ENCODE assay signal across 8 mouse cellular contexts in genomic region chr17:8310838-8311614, GRCm38 (mm10). TPM values are rescaled to one million over a fixed set of nuclear protein-coding genes. Genes with fewer than 3 reads are reported as not detected.
DNase-seq lines count a peak whose midpoint lies in the region; ATAC-seq and TF ChIP-seq lines count a peak whose summit lies in the region.

Gene Sft2d1 (plus strand): TSS chr17:8311102.

- H3K27ac ChIP-seq in cortical plate, adult 2 months (ENCODE audit: insufficient read depth, low read length): peak within 1 kb of the TSS; percentile 61

- DNase-seq in gastrocnemius, postnatal 10 days: peak; percentile 97
- peak; percentile 98 for DNase-seq in induced T-regulatory cell, adult 2 months (ENCODE audit: low read depth)
- DNase-seq in left cerebral cortex, adult 9 months (ENCODE audit: low spot score in 2 of 2): peak; percentile 89 to 98
- peak; percentile 97 for DNase-seq in right cerebral cortex, postnatal 14 days
- peak; percentile 94 to 96 for DNase-seq in urinary bladder, postnatal 36 days (ENCODE audit: low spot score in 2 of 2)

- TF ChIP-seq CTCF in cortical plate, adult 2 months (IDR thresholded peaks at IDR 0.05; ENCODE audit: extremely low read depth, insufficient read depth, low read length): no peak

- ATAC-seq in activated CD4-positive, CD25-positive, alpha-beta regulatory T cell, adult 4 months: peak; percentile 87
- ATAC-seq in megakaryocyte progenitor cell, adult 5-6 weeks (replicated peaks; ENCODE audit: poor library complexity): peak; percentile 94

- peak; percentile 96 for TF ChIP-seq POLR2A in cortical plate, adult 2 months (IDR thresholded peaks at IDR 0.05; ENCODE audit: extremely low read depth, insufficient read depth, low read length)

- H3K4me1 ChIP-seq in cortical plate, adult 2 months (ENCODE audit: control insufficient read depth, insufficient read depth, low read length): peaks cover 10% of the 10 kb centered on the region

- peak within 1 kb of the TSS; percentile 57 for H3K4me3 ChIP-seq in cortical plate, adult 2 months (ENCODE audit: insufficient read depth, low read length)

RNA-seq across cellular contexts. Expression of gene Sft2d1, which starts in this region (rescaled TPM):
- polyA plus RNA-seq in activated CD4-positive, CD25-positive, alpha-beta regulatory T cell, adult 4 months (2017; shearing (Covaris generic)): 100 to 1,000 TPM; 122 to 128 TPM
- polyA plus RNA-seq in cortical plate, adult 2 months (2012; rRNA removed): 117 and 124 TPM in 2 replicates
- total RNA-seq in gastrocnemius, postnatal 10 days (2021): 10 to 100 TPM; 16.0 to 21.0 TPM
- total RNA-seq in megakaryocyte progenitor cell, adult 5-6 weeks (2015): 150 and 173 TPM in 2 replicates
- 35.1 and 47.8 TPM in 2 replicates for total RNA-seq in megakaryocyte progenitor cell, adult 5-6 weeks (2017)

Comparison
In these comparisons a context has a peak if more than half of its experiments do, and no peak if none do; other contexts are left out.
1. Peak in every context shown above with its lines: DNase-seq, ATAC-seq, H3K4me3 ChIP-seq and H3K27ac ChIP-seq.